Mouse (Mus musculus) A20 (cell line): ENCODE measurements around the gene Selenov.

ENCODE experiments used
- DNase-seq: peaks from one replicate; pipeline ENCODE4 v3.0.0-alpha.2; 2011; ENCODE audit warnings: low read depth, low spot score

The Selenov gene

DNA sequence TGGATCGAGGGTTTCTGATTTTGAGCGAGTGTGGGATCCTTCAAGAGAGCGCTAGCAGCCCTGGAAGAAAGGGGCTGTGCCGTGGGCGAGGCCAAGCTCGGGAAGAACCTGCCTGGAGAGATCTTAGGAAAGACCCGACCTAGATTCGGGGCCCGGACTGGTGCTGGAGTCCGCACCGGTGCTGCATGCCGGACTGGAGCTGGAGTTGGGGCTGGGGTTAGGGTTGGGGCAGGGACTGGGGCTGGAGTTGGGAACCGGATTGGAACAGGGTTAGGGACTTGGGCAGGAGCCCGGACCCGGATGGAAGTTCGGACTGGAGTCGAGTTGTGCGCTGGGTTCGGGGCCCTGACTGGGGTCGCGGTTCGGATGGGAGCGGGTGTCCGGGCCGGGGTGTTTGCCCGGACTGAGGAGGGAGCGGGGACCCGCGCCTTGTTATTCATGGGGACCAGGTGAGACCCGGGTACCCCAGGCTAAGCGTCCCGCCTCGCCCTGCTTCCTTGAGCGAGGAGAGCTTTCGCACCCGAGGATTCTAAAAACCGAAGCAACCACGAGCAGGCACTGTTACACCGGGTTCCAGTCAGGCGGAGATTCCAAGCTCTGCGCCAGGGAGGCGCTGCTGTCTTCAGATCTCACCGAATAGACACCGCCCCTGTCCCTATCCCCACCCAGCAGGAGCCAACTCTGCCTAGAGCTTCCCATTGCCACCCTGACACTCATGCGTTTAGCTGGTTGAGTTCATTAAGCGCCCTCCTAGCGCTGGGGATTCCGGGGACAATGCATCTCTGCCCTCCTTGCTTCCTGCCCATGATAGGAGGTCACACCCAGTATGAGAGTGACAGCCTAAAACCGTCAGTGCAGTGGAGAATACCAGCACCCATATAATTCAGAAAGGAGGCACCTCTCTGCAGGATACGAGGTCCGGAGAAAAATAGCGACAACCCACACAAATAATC is at the start of gene Selenov:
Gene Selenov (minus strand): TSS at position 549 of the 953 bp plus-strand sequence.
- DNase-seq, result no peak

GRCm38 (mm10) chr7:28339213-28339917 is 48.4 kb upstream of the Selenov start:
- DNase-seq, result peak; percentile 91

DNA sequence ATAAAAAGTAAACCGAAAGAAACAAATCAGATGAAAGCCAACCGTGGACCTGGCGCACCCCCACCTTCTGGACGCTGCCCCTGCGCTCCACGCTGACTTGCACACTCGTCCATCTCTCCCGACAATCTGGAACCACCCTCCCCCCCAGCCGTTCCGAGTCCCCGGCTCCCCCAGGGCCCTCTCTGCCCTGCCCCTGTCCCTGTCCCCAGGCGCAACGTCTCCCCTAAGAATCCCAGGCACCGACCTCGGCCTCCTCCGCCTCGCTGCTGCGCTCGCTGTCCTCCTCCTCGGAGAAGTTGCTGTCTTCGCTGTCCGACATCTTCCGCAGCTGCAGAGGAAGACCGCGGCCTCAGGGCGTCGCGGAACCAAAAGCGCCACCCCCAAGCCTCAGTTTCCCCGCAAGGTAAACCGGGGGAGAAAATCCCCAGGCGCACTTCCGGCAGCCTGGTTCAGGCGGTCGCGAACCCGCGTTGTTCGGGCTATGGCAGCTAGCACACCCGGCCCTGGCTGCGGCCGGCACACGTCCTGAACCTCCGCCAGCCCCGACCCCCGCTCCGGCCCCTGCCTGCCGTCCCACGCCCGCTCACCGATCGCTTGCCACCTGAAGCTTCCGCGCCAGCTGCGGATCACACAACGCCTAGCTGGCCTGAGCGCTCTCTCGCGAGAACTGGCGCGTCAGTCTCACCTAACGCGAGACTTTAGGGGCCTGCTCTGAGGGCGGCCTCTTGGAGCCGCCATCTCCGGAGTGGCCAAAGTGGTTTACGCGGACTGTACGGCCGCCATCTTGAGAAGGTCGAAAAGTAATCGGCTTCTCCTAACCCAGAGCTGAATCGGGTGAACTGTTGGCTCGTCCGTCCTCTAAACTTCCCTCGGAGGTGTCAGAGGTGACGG is 47.4 kb upstream of the Selenov start, which contains the start of gene Supt5:
Gene Supt5 (minus strand): TSS at position 639 of the 891 bp plus-strand sequence.
- peak; percentile 99 for DNase-seq

GRCm38 (mm10) chr7:28335471-28335870 is 44.5 kb upstream of the Selenov start:
- DNase-seq, result no peak

DNA sequence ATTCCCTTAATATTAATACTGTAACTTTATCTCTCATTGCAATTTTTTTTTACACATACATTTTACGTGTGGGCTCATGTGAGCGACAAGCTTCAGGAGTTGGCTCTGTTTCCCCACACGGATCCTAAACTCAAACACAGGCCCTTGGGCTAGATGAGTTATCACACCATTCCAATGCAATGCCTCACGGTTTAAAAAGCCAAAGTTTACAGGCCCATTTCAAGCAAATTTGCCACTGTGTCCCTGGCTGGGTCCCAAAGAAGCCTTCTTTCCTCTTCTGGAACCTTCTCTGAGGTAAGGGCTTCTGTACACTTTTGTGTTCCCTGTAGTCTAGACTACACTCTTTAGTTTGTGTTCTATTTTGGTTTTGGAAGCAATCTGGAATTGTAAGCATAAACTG is 43.5 kb upstream of the Selenov start:
- DNase-seq, result no peak

GRCm38 (mm10) chr7:28328260-28328659 is 37.3 kb upstream of the Selenov start:
- DNase-seq, result no peak

DNA sequence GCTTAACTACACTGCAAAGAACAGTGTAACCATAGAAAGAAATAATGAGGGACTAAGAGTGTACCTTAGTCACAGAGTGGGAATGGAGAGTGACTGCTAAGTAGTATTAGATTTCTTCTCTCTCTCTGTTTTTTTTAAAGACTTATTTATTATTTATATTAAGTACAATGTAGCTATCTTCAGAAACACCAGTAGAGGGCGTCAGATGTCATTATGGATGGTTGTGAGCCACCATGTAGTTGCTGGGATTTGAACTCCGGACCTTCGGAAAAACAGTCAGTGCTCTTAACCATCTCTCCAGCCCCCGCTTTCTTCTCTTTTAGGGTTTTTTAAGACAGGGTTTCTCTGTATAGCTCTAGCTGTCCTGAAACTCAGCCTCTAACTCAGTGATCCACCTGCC is 35.5 kb upstream of the Selenov start:
- no peak for DNase-seq

GRCm38 (mm10) chr7:28325293-28325692 is 34.3 kb upstream of the Selenov start:
- no peak for DNase-seq

GRCm38 (mm10) chr7:28321974-28322720 is 31.2 kb upstream of the Selenov start:
- no peak for DNase-seq

DNA sequence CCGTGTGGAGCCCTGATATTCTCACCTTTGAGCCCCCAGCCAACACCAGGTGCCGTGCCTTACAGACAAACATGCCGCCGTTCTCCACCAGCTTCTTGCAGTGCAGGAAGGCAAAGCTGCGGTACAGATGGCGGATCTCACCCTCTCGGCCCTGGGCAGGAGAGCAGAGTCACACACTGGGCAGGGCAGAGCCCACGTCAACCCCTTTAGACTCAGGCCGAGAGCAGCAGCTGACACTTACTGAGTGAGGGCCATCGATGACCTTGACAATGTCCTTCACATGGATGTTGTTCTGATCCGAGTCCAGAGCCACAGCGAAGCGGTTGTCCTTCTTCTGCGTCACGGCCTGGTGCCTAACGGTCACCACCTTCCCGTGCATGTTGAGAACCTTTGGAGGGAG is 27.7 kb upstream of the Selenov start:
- DNase-seq, result no peak

- DNase-seq, result no peak
Measured at GRCm38 (mm10) chr7:28318036-28318435, 27.1 kb upstream of the Selenov start.

GRCm38 (mm10) chr7:28311926-28312543 is 21.0 kb upstream of the Selenov start, which contains the start of gene Timm50:
Gene Timm50 (minus strand): TSS chr7:28312072.
- peak; percentile 94 for DNase-seq

DNA sequence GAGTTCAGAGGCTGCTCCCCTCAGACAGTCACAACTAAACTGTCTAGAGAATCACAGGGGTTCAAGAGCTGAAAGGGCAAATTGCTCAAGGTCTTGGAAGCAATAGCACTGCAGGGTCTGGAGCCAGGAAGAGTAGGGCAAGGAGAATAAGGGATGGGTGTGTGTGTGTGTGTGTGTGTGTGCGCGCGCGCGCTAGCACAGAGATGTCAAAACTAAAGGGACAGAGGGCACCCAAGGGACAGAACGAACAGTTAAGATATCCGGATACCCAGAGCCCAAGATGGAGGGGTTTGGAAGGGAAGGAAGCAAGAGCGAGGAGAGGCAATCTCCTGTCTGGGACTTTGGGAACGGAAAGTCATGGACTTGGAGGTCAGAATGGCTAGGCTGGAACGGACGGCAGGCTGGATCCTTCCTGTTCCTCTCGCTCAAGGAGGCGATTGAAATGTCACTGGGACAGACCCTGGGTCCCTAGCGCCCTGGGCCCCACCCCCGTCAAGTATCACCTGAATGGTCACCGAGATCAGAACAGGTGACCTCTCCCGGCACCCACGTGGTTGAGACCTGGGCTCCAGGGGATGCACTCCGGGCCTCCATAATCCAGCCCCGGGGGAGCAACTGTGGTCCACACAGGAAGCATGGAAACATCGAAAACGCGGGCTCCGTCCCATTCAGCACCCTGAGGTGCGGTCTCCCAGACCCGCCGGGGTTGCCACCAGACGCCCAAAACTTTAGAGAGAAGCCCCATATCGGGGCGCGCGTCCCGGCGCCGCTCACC is 20.4 kb upstream of the Selenov start:
- peak; percentile 37 for DNase-seq

DNA sequence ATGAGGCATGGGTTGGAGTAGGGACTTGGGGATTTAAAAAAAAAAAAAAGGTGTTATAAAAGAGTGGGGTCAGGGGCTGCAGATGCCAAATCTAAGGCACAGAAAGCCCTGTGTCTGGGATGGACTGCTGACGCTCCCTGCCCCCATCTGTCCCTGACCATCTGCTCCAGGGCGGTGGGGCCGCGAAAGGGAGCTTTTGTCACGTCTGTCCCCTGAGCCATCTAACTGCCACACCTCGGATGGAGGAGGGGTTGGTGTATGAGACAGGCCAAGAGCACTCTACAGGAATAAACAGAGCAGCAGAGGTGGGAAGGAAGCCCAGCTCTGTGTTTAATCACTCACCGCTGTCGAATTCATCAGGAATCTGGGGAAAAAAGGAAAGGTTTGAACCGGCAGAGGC is 18.8 kb upstream of the Selenov start:
- DNase-seq, result no peak

GRCm38 (mm10) chr7:28306216-28306615 is 15.2 kb upstream of the Selenov start:
- DNase-seq, result no peak

DNA sequence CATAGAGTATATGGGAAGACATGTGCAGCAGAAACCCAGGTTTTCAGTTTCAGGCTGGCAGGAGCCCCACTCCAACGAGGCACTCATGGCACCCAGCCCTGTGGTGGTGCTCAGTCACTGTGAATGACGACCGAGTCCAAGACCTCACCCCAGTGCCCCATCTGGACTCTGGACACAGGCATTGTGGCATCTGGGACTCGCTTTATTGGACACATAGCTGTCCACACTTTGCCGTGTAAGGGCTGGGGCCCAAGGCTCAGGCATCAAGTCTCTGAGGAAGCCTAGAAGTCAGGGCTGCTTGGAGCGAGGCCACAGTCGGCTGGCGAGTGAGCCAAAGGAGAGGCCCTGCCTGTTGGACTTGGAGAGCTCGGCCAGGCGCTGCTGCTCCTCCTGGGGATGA is 14.7 kb upstream of the Selenov start:
- no peak for DNase-seq

DNA sequence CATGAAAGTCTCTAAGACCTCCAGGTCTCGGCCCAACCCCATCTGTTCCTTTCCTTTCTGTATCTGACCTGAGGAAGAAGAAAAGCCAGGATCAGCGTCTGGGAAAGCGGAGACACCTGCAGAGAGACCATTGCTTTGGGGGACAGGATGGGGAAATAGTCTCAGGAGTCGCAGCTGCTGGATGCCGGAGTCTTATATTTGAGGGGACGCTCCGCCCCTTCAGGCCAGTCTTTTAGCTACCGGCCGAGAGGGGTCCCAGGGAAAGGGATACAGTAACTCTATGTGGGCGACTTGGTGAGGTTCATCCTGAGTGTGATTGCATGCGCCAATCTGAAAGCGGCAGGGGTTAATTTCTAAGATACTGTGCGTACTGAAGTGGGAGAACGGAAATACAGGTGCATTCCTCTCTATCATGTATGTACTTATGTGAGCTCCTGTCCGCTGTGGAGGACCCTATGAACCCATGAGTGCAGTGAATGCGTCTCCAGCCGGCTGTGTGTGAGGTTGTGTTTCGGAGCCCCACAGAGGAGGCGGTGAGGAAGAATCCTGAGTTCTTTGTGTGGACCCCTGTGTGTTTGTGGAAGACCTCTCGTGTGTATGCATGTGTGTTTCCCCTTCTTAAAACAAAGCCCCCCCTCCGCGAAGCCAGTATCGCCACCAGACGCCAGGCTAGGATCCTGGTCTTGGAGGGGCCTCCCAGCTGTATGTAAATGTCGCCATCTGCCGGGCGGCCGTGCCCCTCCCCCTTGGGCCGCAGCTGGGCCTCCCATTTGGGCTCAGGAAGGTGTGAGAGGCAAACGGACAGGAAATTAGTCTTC is 10.8 kb upstream of the Selenov start, which contains the start of gene Dll3:
Gene Dll3 (minus strand): TSS at position 623 of the 818 bp plus-strand sequence.
- DNase-seq, result peak; percentile 78

GRCm38 (mm10) chr7:28298837-28299625 is 8.0 kb upstream of the Selenov start:
- DNase-seq, result peak; percentile 86
